Mouse (Mus musculus): ENCODE measurements at regions not wholly inside any gene's neighbourhood (a gene's known extent, or its start where the extent isn't known, plus 50 kb on each side); places are given as distances from the start of the nearest gene placed in this dataset.

GRCm38 (mm10) chr2:79528347-79528990, 71.9 kb upstream of the Cerkl start:
- Histone ChIP-seq H3K4me3 (ENCODE audit: low read length) (no peak overlapping the region), H3K4me1 (ENCODE audit: control insufficient read depth, insufficient read depth, low read length) (no peaks in the 10 kb centered on the region), H3K27me3 (replicated peaks; ENCODE audit: control insufficient read depth, insufficient read depth, low read length) (no peaks in the 10 kb centered on the region), H3K4me2 (ENCODE audit: low read depth, low read length) (no peak overlapping the region), H3K27ac (ENCODE audit: low read length) (no peak overlapping the region), H3K9me3 (ENCODE audit: control insufficient read depth, low read length) (no peaks in the 10 kb centered on the region), H3K9ac (ENCODE audit: low read depth, low read length) (no peak overlapping the region), H3K36me3 (ENCODE audit: control insufficient read depth, insufficient read depth, low read length) (no peaks in the 10 kb centered on the region)
- 73% methylated on average over 18 of the region's 18 CpGs for whole genome bisulfite sequencing
- no peak for ATAC-seq

DNA sequence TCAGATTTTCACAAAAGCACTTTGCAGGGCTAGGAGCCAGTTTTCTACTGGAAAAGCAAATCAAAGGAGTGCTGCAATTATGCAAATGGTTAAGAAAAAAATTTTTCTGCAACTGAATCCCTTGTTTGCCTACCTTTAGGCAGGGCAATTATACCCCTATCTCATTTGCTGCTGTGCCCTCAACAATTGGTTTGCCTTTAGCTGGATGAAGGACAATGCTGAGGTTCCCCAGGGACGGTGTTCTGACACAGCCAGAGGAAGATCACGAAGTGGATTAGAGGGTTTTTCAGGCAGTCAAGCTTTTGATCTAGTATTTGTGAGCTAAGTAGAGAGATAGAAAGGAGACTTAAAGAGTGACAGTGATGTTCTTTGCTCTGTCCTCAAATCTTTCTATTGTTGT, 72.6 kb upstream of the Cerkl start:
- Histone ChIP-seq H3K4me1 (ENCODE audit: control insufficient read depth, insufficient read depth, low read length) (no peaks in the 10 kb centered on the region), H3K9ac (ENCODE audit: low read depth, low read length) (no peak overlapping the region), H3K4me2 (ENCODE audit: low read depth, low read length) (no peak overlapping the region), H3K27ac (ENCODE audit: low read length) (no peak overlapping the region), H3K4me3 (ENCODE audit: low read length) (no peak overlapping the region), H3K27me3 (replicated peaks; ENCODE audit: control insufficient read depth, insufficient read depth, low read length) (no peaks in the 10 kb centered on the region), H3K9me3 (ENCODE audit: control insufficient read depth, low read length) (no peaks in the 10 kb centered on the region), H3K36me3 (ENCODE audit: control insufficient read depth, insufficient read depth, low read length) (no peaks in the 10 kb centered on the region)
- 56% methylated on average over 2 of the region's 2 CpGs for WGBS
- ATAC-seq: no peak

DNA sequence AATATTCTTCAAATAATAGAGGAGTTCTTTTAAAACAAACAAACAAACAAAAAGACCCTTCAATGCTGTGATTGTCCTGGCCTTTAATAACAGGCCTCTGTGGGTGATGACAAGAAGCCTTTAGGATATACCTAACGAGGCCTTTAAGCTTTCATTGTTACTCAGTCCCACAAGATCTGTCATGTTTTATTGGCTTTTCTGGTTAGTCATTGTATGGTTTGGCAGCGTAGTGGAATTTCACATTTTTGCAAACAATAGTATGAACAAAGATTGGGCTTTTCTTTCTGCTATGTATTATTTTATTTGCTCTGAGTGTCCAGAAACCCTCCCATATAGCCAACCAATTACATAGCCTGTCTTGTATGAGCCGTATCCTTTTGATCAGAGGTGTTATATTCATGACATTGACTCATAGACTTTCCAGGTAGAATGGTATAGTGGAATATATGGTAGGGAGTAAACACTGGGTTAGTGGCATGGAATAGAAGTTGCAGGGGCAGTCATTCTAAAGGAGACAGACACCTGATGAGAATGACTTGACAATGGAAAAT, 76.1 kb upstream of the Cerkl start:
- H3K27ac ChIP-seq (ENCODE audit: low read length): no peak overlapping the region
- no peaks in the 10 kb centered on the region for H3K36me3 ChIP-seq (ENCODE audit: control insufficient read depth, insufficient read depth, low read length)
- H3K9me3 ChIP-seq (ENCODE audit: control insufficient read depth, low read length): no peaks in the 10 kb centered on the region
- H3K4me3 ChIP-seq (ENCODE audit: low read length): no peak overlapping the region
- 75% methylated on average over 3 of the region's 3 CpGs for WGBS
- H3K9ac ChIP-seq (ENCODE audit: low read depth, low read length): no peak overlapping the region
- no peaks in the 10 kb centered on the region for H3K27me3 ChIP-seq (replicated peaks; ENCODE audit: control insufficient read depth, insufficient read depth, low read length)
- no peak overlapping the region for H3K4me2 ChIP-seq (ENCODE audit: low read depth, low read length)
- no peaks in the 10 kb centered on the region for H3K4me1 ChIP-seq (ENCODE audit: control insufficient read depth, insufficient read depth, low read length)
- no peak for ATAC-seq

DNA sequence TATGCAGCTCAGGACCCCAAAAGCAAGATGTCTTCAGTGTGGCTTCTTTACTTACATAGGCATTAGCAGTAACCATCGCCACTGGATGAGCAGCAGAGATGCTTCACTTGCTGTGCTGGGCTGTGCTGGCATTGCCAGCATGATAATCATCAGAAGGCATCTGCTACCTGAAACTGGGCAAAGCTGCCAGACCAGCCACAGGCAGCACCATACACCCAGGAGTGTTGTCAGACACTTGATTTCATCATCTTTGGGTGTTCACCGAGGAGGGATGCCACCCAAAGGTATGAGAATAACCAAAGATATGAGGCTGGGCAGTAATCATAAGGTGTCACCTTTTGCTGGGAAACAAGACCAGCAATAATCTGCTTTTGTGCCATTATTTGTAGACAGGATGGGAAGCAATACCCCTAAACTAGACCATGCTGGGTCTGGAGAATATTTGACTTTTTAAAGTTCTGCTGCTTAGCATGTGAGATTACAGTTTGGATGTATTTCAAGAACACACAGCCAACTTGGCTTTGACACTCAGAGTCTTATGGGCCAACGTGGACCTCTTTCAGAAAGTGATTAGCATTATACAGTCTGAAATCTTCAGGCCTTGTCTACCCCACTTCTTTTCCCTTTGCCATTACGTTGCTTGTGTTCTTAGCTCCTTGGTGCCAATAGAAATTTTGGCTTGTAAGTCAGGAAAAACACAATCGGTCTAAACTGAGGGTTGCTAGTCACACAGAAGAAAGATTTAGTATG, 80.7 kb upstream of the Cerkl start:
- H3K4me2 ChIP-seq (ENCODE audit: low read depth, low read length): no peak overlapping the region
- no peak overlapping the region for H3K4me3 ChIP-seq (ENCODE audit: low read length)
- H3K9ac ChIP-seq (ENCODE audit: low read depth, low read length): no peak overlapping the region
- peaks cover 4% of the 10 kb centered on the region; the same call in 1 of the 2 replicates for H3K4me1 ChIP-seq (ENCODE audit: control insufficient read depth, insufficient read depth, low read length)
- WGBS: 62% methylated on average over 5 of the region's 5 CpGs
- no peak overlapping the region for H3K27ac ChIP-seq (ENCODE audit: low read length)
- no peaks in the 10 kb centered on the region for H3K27me3 ChIP-seq (replicated peaks; ENCODE audit: control insufficient read depth, insufficient read depth, low read length)
- H3K9me3 ChIP-seq (ENCODE audit: control insufficient read depth, low read length): no peaks in the 10 kb centered on the region
- ATAC-seq: no peak
- H3K36me3 ChIP-seq (ENCODE audit: control insufficient read depth, insufficient read depth, low read length): no peaks in the 10 kb centered on the region

DNA sequence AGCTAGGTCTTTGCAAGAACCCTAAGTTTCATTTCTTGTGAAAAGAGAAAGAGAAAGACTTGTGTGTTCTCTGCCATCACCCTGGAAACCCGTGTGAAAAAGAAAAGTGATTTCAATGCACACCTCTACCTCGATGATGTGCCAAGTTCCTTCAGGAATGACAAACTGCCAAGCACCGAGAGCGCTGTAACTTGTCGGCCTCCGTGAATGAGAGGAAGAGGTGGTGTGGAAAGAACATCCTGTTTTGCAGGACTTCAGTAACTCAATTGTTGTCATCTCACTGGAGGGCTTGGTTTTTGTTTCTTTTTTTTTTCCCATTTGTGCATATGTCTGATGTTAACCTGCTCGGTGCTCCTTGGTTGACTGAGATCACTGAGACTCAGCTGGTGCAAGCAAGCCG, 83.8 kb upstream of the Cerkl start:
- no peaks in the 10 kb centered on the region for H3K27me3 ChIP-seq (replicated peaks; ENCODE audit: control insufficient read depth, insufficient read depth, low read length)
- H3K9ac ChIP-seq (ENCODE audit: low read depth, low read length): no peak overlapping the region
- WGBS: 81% methylated on average over 8 of the region's 8 CpGs
- H3K4me1 ChIP-seq (ENCODE audit: control insufficient read depth, insufficient read depth, low read length): peaks cover 22% of the 10 kb centered on the region
- no peak overlapping the region for H3K4me3 ChIP-seq (ENCODE audit: low read length)
- ATAC-seq: no peak
- H3K4me2 ChIP-seq (ENCODE audit: low read depth, low read length): no peak overlapping the region
- no peaks in the 10 kb centered on the region for H3K9me3 ChIP-seq (ENCODE audit: control insufficient read depth, low read length)
- no peaks in the 10 kb centered on the region for H3K36me3 ChIP-seq (ENCODE audit: control insufficient read depth, insufficient read depth, low read length)
- no peak overlapping the region for H3K27ac ChIP-seq (ENCODE audit: low read length)

GRCm38 (mm10) chr2:79542191-79542980, 85.8 kb upstream of the Cerkl start:
- WGBS: 67% methylated on average over 6 of the region's 6 CpGs
- Histone ChIP-seq H3K36me3 (ENCODE audit: control insufficient read depth, insufficient read depth, low read length) (no peaks in the 10 kb centered on the region), H3K4me2 (ENCODE audit: low read depth, low read length) (no peak overlapping the region), H3K4me3 (ENCODE audit: low read length) (no peak overlapping the region), H3K9me3 (ENCODE audit: control insufficient read depth, low read length) (no peaks in the 10 kb centered on the region), H3K9ac (ENCODE audit: low read depth, low read length) (no peak overlapping the region), H3K27me3 (replicated peaks; ENCODE audit: control insufficient read depth, insufficient read depth, low read length) (no peaks in the 10 kb centered on the region), H3K27ac (ENCODE audit: low read length) (no peak overlapping the region), H3K4me1 (ENCODE audit: control insufficient read depth, insufficient read depth, low read length) (peaks cover 24% of the 10 kb centered on the region)
- no peak for ATAC-seq

DNA sequence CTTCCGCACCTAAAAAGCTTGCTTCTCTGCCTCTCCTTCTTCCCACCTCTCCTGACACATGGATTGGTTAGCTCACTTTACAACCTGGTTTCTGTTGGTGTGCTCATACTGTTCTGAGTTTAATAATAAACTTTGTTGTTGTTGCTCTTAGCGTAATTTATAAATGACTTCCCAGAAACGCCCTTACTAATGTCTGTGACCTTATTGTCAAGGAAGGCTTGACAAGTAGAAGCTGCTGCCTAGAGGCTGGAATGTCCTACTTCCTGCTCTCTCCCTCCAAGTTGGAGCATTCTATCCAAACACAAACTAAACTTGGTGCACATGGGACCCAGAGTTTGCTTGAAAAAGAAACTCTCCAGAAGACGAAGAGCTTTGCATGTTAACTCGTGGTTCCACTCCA, 86.9 kb upstream of the Cerkl start:
- Histone ChIP-seq H3K27me3 (replicated peaks; ENCODE audit: control insufficient read depth, insufficient read depth, low read length) (no peaks in the 10 kb centered on the region), H3K9me3 (ENCODE audit: control insufficient read depth, low read length) (no peaks in the 10 kb centered on the region), H3K9ac (ENCODE audit: low read depth, low read length) (no peak overlapping the region), H3K4me3 (ENCODE audit: low read length) (no peak overlapping the region), H3K36me3 (ENCODE audit: control insufficient read depth, insufficient read depth, low read length) (no peaks in the 10 kb centered on the region), H3K4me1 (ENCODE audit: control insufficient read depth, insufficient read depth, low read length) (peaks cover 23% of the 10 kb centered on the region), H3K4me2 (ENCODE audit: low read depth, low read length) (no peak overlapping the region), H3K27ac (ENCODE audit: low read length) (peak overlapping the region; percentile 30)
- WGBS: 52% methylated on average over 5 of the region's 5 CpGs
- ATAC-seq: peak; percentile 18; the same call in 1 of the 2 replicates

- Histone ChIP-seq H3K4me1 (ENCODE audit: control insufficient read depth, insufficient read depth, low read length) (peaks cover 23% of the 10 kb centered on the region), H3K27ac (ENCODE audit: low read length) (peak overlapping the region; percentile 19; the same call in 1 of the 2 replicates), H3K27me3 (replicated peaks; ENCODE audit: control insufficient read depth, insufficient read depth, low read length) (no peaks in the 10 kb centered on the region), H3K4me3 (ENCODE audit: low read length) (no peak overlapping the region), H3K36me3 (ENCODE audit: control insufficient read depth, insufficient read depth, low read length) (no peaks in the 10 kb centered on the region), H3K9ac (ENCODE audit: low read depth, low read length) (no peak overlapping the region), H3K9me3 (ENCODE audit: control insufficient read depth, low read length) (no peaks in the 10 kb centered on the region), H3K4me2 (ENCODE audit: low read depth, low read length) (no peak overlapping the region)
- peak; percentile 87 for ATAC-seq
- 77% methylated on average over 8 of the region's 8 CpGs for WGBS
Measured at GRCm38 (mm10) chr2:79543948-79544792, 87.6 kb upstream of the Cerkl start.
